Mouse (Mus musculus): ENCODE data around the gene Nmral1. TPM values are rescaled to one million over a fixed set of nuclear protein-coding genes. Genes with fewer than 3 reads are reported as not detected.
A peak's percentile ranks its signal among the peaks of the same experiment; 100 is the strongest.

Gene Nmral1
- total and polyA plus RNA-seq, 3 experiments = 2.2 to 4.0 (median 2.7) TPM

- no peak overlapping the region for H3K9ac ChIP-seq (ENCODE audit: low read depth, low read length)
- no peak overlapping the region for H3K27ac ChIP-seq
- H3K36me3 ChIP-seq (ENCODE audit: control insufficient read depth, insufficient read depth, low read length) = peaks cover 20% of the 10 kb centered on the region
- intact Hi-C loops (cut with DNase I) = no loop called here
- H3K79me2 ChIP-seq (replicated peaks; ENCODE audit: control insufficient read depth, insufficient read depth, low read length) = peaks cover 13% of the 10 kb centered on the region
- H3K4me3 ChIP-seq = no peak overlapping the region
- no peaks in the 10 kb centered on the region for H3K27me3 ChIP-seq (ENCODE audit: control insufficient read depth, insufficient read depth, low read length)
- peaks cover 8% of the 10 kb centered on the region for H3K4me1 ChIP-seq (ENCODE audit: control insufficient read depth, insufficient read depth, low read length)
- WGBS = 61% methylated on average over 2 of the region's 2 CpGs
- DNase-seq = no peak
- TF ChIP-seq EP300 (IDR thresholded peaks at IDR 0.05; ENCODE audit: insufficient read depth, low read depth, low read length) (no peak), POLR2A (IDR thresholded peaks at IDR 0.05; ENCODE audit: insufficient read depth, low read depth, low read length) (no peak), CTCF (IDR thresholded peaks at IDR 0.05) (no peak)
Measured at GRCm38 (mm10) chr16:4736262-4736661, 17.1 kb upstream of the Nmral1 start.

- Histone ChIP-seq H3K79me2 (replicated peaks; ENCODE audit: control insufficient read depth, insufficient read depth, low read length) (peaks cover 7% of the 10 kb centered on the region), H3K4me1 (ENCODE audit: control insufficient read depth, insufficient read depth, low read length) (peaks cover 7% of the 10 kb centered on the region), H3K4me3 (no peak overlapping the region), H3K9ac (ENCODE audit: low read depth, low read length) (no peak overlapping the region), H3K27me3 (ENCODE audit: control insufficient read depth, insufficient read depth, low read length) (no peaks in the 10 kb centered on the region), H3K27ac (peak overlapping the region; percentile 49), H3K36me3 (ENCODE audit: control insufficient read depth, insufficient read depth, low read length) (peaks cover 28% of the 10 kb centered on the region)
- 45% methylated on average over 3 of the region's 3 CpGs for WGBS
- TF ChIP-seq POLR2A (IDR thresholded peaks at IDR 0.05; ENCODE audit: insufficient read depth, low read depth, low read length) (no peak), EP300 (IDR thresholded peaks at IDR 0.05; ENCODE audit: insufficient read depth, low read depth, low read length) (no peak), CTCF (IDR thresholded peaks at IDR 0.05) (no peak)
- intact Hi-C loops (cut with DNase I) = no loop called here
- no peak for DNase-seq
Measured at GRCm38 (mm10) chr16:4730776-4731358, 11.7 kb upstream of the Nmral1 start.

DNA sequence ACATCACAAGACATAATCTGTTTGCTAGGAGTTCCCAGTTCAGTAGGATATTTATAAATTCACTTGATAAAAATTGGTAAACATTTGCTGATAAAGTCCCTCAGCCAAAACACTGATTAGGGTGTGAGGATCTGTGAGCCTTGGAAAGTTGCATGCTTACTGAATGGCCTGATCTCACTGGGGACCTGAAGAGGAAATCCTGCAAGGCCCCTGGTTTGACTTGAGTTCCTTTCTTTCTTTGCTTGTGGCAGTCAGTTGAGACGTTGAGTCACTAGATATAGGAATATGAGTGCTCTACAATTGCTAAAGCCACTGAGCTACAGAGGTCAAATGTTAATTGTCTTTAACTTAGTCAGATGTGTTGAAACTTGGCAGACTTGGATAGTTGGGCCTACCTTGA is 8.8 kb upstream of the Nmral1 start:
- peak overlapping the region; percentile 8; the same call in 1 of the 2 replicates for H3K4me3 ChIP-seq
- no peak for TF ChIP-seq CTCF (IDR thresholded peaks at IDR 0.05)
- TF ChIP-seq EP300 (IDR thresholded peaks at IDR 0.05; ENCODE audit: insufficient read depth, low read depth, low read length) = no peak
- no peak for TF ChIP-seq POLR2A (IDR thresholded peaks at IDR 0.05; ENCODE audit: insufficient read depth, low read depth, low read length)
- peak overlapping the region; percentile 98 for H3K27ac ChIP-seq
- intact Hi-C loops (cut with DNase I) = loop anchor here (2.0 kb wide), 1 partner anchor 61 kb away; no protein-coding TSS in a partner anchor
- 0% methylated on average over 1 of the region's 1 CpGs for WGBS
- peaks cover 28% of the 10 kb centered on the region for H3K36me3 ChIP-seq (ENCODE audit: control insufficient read depth, insufficient read depth, low read length)
- peak; percentile 18 to 20 for DNase-seq
- H3K27me3 ChIP-seq (ENCODE audit: control insufficient read depth, insufficient read depth, low read length) = no peaks in the 10 kb centered on the region
- H3K9ac ChIP-seq (ENCODE audit: low read depth, low read length) = no peak overlapping the region; the same call in 1 of the 2 replicates
- peaks cover 9% of the 10 kb centered on the region for H3K4me1 ChIP-seq (ENCODE audit: control insufficient read depth, insufficient read depth, low read length)
- peaks cover 4% of the 10 kb centered on the region; the same call in 1 of the 2 replicates for H3K79me2 ChIP-seq (replicated peaks; ENCODE audit: control insufficient read depth, insufficient read depth, low read length)

DNA sequence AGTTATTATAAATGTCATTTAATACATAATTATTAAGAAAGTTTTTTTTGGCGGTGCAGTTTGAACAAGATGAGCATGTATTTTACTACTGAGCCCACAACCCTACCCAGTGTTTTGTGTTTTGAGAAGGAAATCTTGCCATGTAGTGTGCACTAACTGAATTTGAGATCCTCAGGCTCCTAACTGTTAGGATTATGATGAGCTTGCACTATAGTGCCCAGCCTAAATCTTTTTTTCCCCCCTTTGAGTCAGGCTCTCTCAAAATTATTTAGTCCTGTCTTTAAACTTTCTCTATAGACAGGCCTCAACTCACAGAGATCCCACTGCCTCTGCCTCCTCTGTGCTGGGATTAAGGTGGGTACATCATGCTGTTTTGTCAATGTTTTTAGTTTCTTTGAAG is 8.4 kb upstream of the Nmral1 start:
- Histone ChIP-seq H3K4me3 (peak overlapping the region; percentile 91), H3K79me2 (replicated peaks; ENCODE audit: control insufficient read depth, insufficient read depth, low read length) (peaks cover 4% of the 10 kb centered on the region; the same call in 1 of the 2 replicates), H3K36me3 (ENCODE audit: control insufficient read depth, insufficient read depth, low read length) (peaks cover 26% of the 10 kb centered on the region), H3K27me3 (ENCODE audit: control insufficient read depth, insufficient read depth, low read length) (no peaks in the 10 kb centered on the region), H3K4me1 (ENCODE audit: control insufficient read depth, insufficient read depth, low read length) (peaks cover 10% of the 10 kb centered on the region), H3K9ac (ENCODE audit: low read depth, low read length) (no peak overlapping the region), H3K27ac (peak overlapping the region; percentile 98)
- intact Hi-C loops (cut with DNase I) = loop anchor here (2.0 kb wide), 1 partner anchor 61 kb away; no protein-coding TSS in a partner anchor
- TF ChIP-seq POLR2A (IDR thresholded peaks at IDR 0.05; ENCODE audit: insufficient read depth, low read depth, low read length) (no peak), EP300 (IDR thresholded peaks at IDR 0.05; ENCODE audit: insufficient read depth, low read depth, low read length) (no peak), CTCF (IDR thresholded peaks at IDR 0.05) (no peak)
- peak in 1 of 2 experiments; percentile 6 for DNase-seq
- 67% methylated on average over 1 of the region's 1 CpGs for WGBS

- peaks cover 3% of the 10 kb centered on the region; the same call in 1 of the 2 replicates for H3K79me2 ChIP-seq (replicated peaks; ENCODE audit: control insufficient read depth, insufficient read depth, low read length)
- peaks cover 9% of the 10 kb centered on the region for H3K4me1 ChIP-seq (ENCODE audit: control insufficient read depth, insufficient read depth, low read length)
- H3K4me3 ChIP-seq = peak overlapping the region; percentile 91
- intact Hi-C loops (cut with DNase I) = loop anchor here (2.0 kb wide), 1 partner anchor 62 kb away; no protein-coding TSS in a partner anchor
- no peak for DNase-seq
- no peaks in the 10 kb centered on the region for H3K27me3 ChIP-seq (ENCODE audit: control insufficient read depth, insufficient read depth, low read length)
- WGBS = 1% methylated on average over 39 of the region's 40 CpGs
- H3K27ac ChIP-seq = peak overlapping the region; percentile 98
- H3K36me3 ChIP-seq (ENCODE audit: control insufficient read depth, insufficient read depth, low read length) = peaks cover 24% of the 10 kb centered on the region
- H3K9ac ChIP-seq (ENCODE audit: low read depth, low read length) = peak overlapping the region; percentile 90
- TF ChIP-seq CTCF (IDR thresholded peaks at IDR 0.05) = no peak
- no peak for TF ChIP-seq POLR2A (IDR thresholded peaks at IDR 0.05; ENCODE audit: insufficient read depth, low read depth, low read length)
- no peak for TF ChIP-seq EP300 (IDR thresholded peaks at IDR 0.05; ENCODE audit: insufficient read depth, low read depth, low read length)
Measured at GRCm38 (mm10) chr16:4726528-4727128, 7.5 kb upstream of the Nmral1 start.

Measured in heart, adult 2 months (tissue).